Mouse (Mus musculus) adrenal gland, postnatal 36 days (tissue): Measurements from ENCODE around the gene Esyt1. TPM values are rescaled to one million over a fixed set of nuclear protein-coding genes. Genes with fewer than 3 reads are reported as not detected.

Experiments
- DNase-seq, 2 experiments: peaks; one replicate each; pipeline ENCODE4 v3.0.0; 2021; ENCODE audit warnings: mixed read lengths in 1 of 2
- microRNA-seq: library from miRNA; unstranded; fragments of <30 nt; microRNA quantifications from one replicate; pipeline ENCODE4 v1.2.0, GENCODE M21; 2021
- total RNA-seq, 2 experiments: library from RNA; stranded (reverse); gene quantifications; 2 replicates each; pipeline ENCODE4 v1.2.3; 2021

Gene Esyt1
- total RNA-seq, 2 experiments from 2014 or later: 22.7 to 28.8 TPM

DNA sequence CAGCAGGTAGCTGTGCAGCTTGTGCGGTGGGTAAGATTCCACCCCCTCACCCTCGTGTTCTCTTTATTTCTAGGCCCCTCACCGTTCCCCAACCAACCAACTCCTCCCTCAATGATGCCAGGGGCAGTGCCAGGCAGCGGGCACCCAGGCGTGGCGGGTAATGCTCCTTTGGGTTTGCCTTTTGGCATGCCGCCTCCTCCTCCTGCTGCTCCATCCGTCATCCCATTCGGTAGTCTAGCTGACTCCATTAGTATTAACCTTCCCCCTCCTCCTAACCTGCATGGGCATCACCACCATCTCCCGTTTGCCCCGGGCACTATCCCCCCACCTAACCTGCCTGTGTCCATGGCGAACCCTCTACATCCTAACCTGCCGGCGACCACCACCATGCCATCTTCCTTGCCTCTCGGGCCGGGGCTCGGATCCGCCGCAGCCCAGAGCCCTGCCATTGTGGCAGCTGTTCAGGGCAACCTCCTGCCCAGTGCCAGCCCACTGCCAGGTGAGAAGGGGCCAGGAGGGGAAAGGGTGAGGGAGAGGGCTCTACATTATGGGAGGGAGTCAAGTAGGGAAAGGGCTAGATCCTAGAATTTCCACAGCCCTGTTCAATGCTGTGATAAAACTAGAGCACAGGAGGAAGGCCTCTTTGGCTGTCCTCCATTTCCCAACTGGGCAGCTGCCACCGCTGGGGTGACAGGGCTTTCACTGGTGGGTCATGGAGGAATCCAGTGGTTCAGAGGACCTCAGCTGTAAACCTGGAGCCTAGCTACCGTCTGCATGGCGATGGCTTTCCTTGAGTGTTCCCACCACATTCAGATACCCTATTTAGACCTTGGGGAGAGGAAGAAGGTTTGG, 37.6 kb downstream of the Esyt1 start:
- DNase-seq: peak in 1 of 2 experiments; percentile 34

DNA sequence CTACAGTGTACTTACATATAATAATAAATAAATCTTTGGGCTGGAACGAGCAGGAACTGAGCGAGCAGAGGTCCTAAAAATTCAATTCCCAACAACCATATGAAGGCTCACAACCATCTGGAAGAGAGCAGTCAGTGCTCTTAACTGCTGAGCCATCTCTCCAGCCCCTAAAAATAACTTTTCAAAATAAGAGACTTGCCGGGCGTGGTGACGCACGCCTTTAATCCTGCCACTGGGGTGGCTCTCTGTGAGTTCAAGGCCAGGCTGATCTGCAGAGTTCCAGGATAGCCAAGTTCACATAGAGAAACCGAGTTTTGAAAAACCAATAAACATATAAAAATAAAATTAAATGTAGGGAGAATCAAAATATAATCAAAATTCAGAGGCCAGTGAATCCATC, 39.3 kb downstream of the Esyt1 start:
- DNase-seq: peak; percentile 67 to 68

DNA sequence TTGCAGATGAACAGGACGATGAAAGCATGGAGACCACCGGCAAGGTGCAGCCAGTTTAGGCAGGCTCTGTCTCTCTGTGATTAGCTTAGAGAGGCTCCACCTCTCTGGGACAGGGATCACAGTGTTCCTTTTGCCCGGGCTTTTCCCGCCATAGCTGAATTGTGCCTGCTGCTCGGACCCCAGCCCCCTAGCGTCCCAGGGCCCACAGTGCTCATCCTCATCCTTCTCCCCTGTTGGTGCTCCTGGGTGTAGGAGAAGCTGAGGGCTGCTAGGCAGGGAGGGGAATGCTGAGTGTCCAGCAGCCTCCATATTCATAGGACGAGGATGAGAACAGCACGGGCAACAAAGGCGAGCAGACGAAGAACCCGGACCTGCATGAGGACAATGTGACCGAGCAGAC, 51.3 kb downstream of the Esyt1 start:
- DNase-seq: no peak

DNA sequence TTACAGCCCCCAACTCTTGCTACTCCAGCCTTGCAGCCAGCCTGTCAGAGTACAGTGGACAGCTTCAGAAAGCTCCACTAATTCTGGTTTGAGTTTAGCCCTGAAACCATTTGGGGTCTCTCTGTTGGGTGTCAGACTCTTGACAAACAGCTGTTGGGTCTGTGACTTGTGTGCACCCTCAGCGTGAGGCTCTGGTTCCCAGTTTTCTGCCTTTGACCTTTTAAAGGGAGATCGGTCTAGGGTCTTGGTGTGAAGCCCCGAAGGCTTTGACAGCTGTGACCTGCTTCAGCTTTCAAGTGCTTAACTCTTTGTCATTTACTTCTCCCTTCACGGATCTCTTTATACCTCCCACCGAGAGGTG, 65.4 kb downstream of the Esyt1 start:
- DNase-seq: no peak

Small RNA genes within 50 kb of the gene (microRNA-seq; reads per million reads assigned to microRNA genes)
- gene Gm47275 (not detected), gene Mir6916 (not detected)

Other genes with a start within 250 kb of the Esyt1 start
- gene Il23a, start 227.1 kb downstream of the Esyt1 start, total RNA-seq: not detected
- 10 to 100 TPM; 17.7 to 19.6 TPM for gene Pan2, start 222.5 kb downstream of the Esyt1 start, total RNA-seq
- gene Cnpy2, start 203.4 kb downstream of the Esyt1 start, total RNA-seq: 100 to 1,000 TPM; 170 to 204 TPM
- gene Cs, start 188.1 kb downstream of the Esyt1 start, total RNA-seq: 100 to 1,000 TPM; 369 to 370 TPM
- 10 to 100 TPM; 70.3 to 83.5 TPM for gene Coq10a, start 156.9 kb downstream of the Esyt1 start, total RNA-seq
- gene Ankrd52, start 148.8 kb downstream of the Esyt1 start, total RNA-seq: 10 to 100 TPM; 56.4 to 70.6 TPM
- not detected for gene Slc39a5, start 124.6 kb downstream of the Esyt1 start, total RNA-seq
- gene Nabp2, start 114.4 kb downstream of the Esyt1 start, total RNA-seq: 10 to 100 TPM; 71.4 to 73.6 TPM
- 10 to 100 TPM; 44.4 to 45.9 TPM for gene Rnf41, start 114.2 kb downstream of the Esyt1 start, total RNA-seq
- 100 to 1,000 TPM in 1 of 2 experiments, 10 to 100 TPM in 1; 97.5 to 104 TPM for gene Smarcc2, start 66.6 kb downstream of the Esyt1 start, total RNA-seq
- 100 to 1,000 TPM; 812 to 946 TPM for gene Myl6, start 31.7 kb downstream of the Esyt1 start, total RNA-seq
- 1 to 10 TPM; 5.6 to 6.1 TPM for gene Myl6b, start 27.2 kb downstream of the Esyt1 start, total RNA-seq
- gene Zc3h10, start 21.9 kb upstream of the Esyt1 start, total RNA-seq: 10 to 100 TPM; 11.9 to 15.2 TPM
- gene Rpl41, start 23.4 kb upstream of the Esyt1 start, total RNA-seq: 1,000 to 10,000 TPM; 2,845 to 2,862 TPM
- 10 to 100 TPM; 83.1 to 89.4 TPM for gene Pa2g4, start 40.1 kb upstream of the Esyt1 start, total RNA-seq
- 1 to 10 TPM; 2.2 to 2.3 TPM for gene Erbb3, start 63.8 kb upstream of the Esyt1 start, total RNA-seq
- gene Rps26, start 100.9 kb upstream of the Esyt1 start, total RNA-seq: 100 to 1,000 TPM; 697 to 707 TPM
- gene Ikzf4, start 120.1 kb upstream of the Esyt1 start, total RNA-seq: 1 to 10 TPM; 1.5 to 2.2 TPM
- 10 to 100 TPM; 24.1 to 24.3 TPM for gene Suox, start 148.2 kb upstream of the Esyt1 start, total RNA-seq
- gene Rab5b, start 170.4 kb upstream of the Esyt1 start, total RNA-seq: 100 to 1,000 TPM; 111 to 125 TPM
- 1 to 10 TPM in 1 of 2 experiments, under 1 TPM in 1; 0.82 to 1.4 TPM for gene Pmel, start 178.3 kb upstream of the Esyt1 start, total RNA-seq
- gene Cdk2, start 179.2 kb upstream of the Esyt1 start, total RNA-seq: 10 to 100 TPM; 17.4 to 19.7 TPM
- gene Dgka, start 219.0 kb upstream of the Esyt1 start, total RNA-seq: 10 to 100 TPM; 16.2 to 20.2 TPM
- 10 to 100 TPM; 20.8 to 21.9 TPM for gene Pym1, start 222.0 kb upstream of the Esyt1 start, total RNA-seq